Comparison of ENCODE assay signal across 8 mouse cellular contexts in genomic region chr2:151008517-151008932, GRCm38 (mm10). TPM values are rescaled to one million over a fixed set of nuclear protein-coding genes. Genes with fewer than 3 reads are reported as not detected.
DNase-seq lines count a peak whose midpoint lies in the region; ATAC-seq and TF ChIP-seq lines count a peak whose summit lies in the region.

No protein-coding gene starts in this region.

- H3ac ChIP-seq in C2C12 (ENCODE audit: control insufficient read depth, insufficient read length, low read depth): peak overlapping the region; percentile 92

- no peak for TF ChIP-seq CTCF in C2C12 (IDR thresholded peaks at IDR 0.05; ENCODE audit: control insufficient read depth, insufficient read depth, insufficient read length)

- no peaks in the 10 kb centered on the region for H3K27me3 ChIP-seq in C2C12 (ENCODE audit: control insufficient read depth, insufficient read depth, insufficient read length)
- no peaks in the 10 kb centered on the region for H3K27me3 ChIP-seq in embryonic facial prominence, embryonic 10.5 days (replicated peaks; ENCODE audit: low read depth, poor library complexity, severe bottlenecking)
- no peaks in the 10 kb centered on the region for H3K27me3 ChIP-seq in midbrain, embryonic 14.5 days (ENCODE audit: control insufficient read depth, insufficient read depth, low read length)

- peaks cover 22% of the 10 kb centered on the region for H3K79me3 ChIP-seq in C2C12 (ENCODE audit: low read depth)

- peaks cover 54% of the 10 kb centered on the region for H3K79me2 ChIP-seq in C2C12 (ENCODE audit: control insufficient read depth, insufficient read depth)

- peaks cover 20% of the 10 kb centered on the region for H3K4me1 ChIP-seq in embryonic facial prominence, embryonic 10.5 days
- H3K4me1 ChIP-seq in midbrain, embryonic 14.5 days (ENCODE audit: control insufficient read depth, insufficient read depth, low read length): peaks cover 4% of the 10 kb centered on the region; the same call in 1 of the 2 replicates

- H3K9me3 ChIP-seq in embryonic facial prominence, embryonic 10.5 days: no peaks in the 10 kb centered on the region
- H3K9me3 ChIP-seq in midbrain, embryonic 14.5 days (ENCODE audit: control insufficient read depth, low read length): no peaks in the 10 kb centered on the region

- H3K4me3 ChIP-seq in C2C12 (ENCODE audit: insufficient read depth, poor library complexity, severe bottlenecking): peak overlapping the region; percentile 67
- peak overlapping the region; percentile 83 for H3K4me3 ChIP-seq in embryonic facial prominence, embryonic 10.5 days
- H3K4me3 ChIP-seq in midbrain, embryonic 14.5 days (replicated peaks; ENCODE audit: low read depth, low read length): peak overlapping the region; percentile 66

- ATAC-seq in midbrain, embryonic 14.5 days (ENCODE audit: low FRiP score, low TSS enrichment): peak; percentile 61; the same call in 1 of the 2 replicates

- WGBS in embryonic facial prominence, embryonic 10.5 days: under 1% methylated on average over 21 of the region's 21 CpGs
- WGBS in midbrain, embryonic 14.5 days: under 1% methylated on average over 21 of the region's 21 CpGs

- peak overlapping the region; percentile 86 for H3K9ac ChIP-seq in midbrain, embryonic 14.5 days (replicated peaks; ENCODE audit: low read length)

- no peaks in the 10 kb centered on the region for H3K36me3 ChIP-seq in C2C12 (ENCODE audit: control insufficient read depth, insufficient read depth)
- no peaks in the 10 kb centered on the region for H3K36me3 ChIP-seq in embryonic facial prominence, embryonic 10.5 days (replicated peaks)
- H3K36me3 ChIP-seq in midbrain, embryonic 14.5 days (ENCODE audit: control insufficient read depth, insufficient read depth, low read length): no peaks in the 10 kb centered on the region

- DNase-seq in embryo, embryonic 10.5 days (ENCODE audit: low spot score): peak; percentile 57
- no peak for DNase-seq in embryo, embryonic 11 days
- no peak for DNase-seq in embryonic facial prominence, embryonic 10.5 days (ENCODE audit: low spot score)
- DNase-seq in induced T-regulatory cell, adult 2 months (ENCODE audit: low read depth): peak; percentile 20
- DNase-seq in midbrain, embryonic 14.5 days: no peak
- no peak for DNase-seq in thymus, postnatal 25 days
- no peak for DNase-seq in left cerebral cortex, adult 9 months (ENCODE audit: low spot score in 2 of 2)

- peak overlapping the region; percentile 64 for H3K4me2 ChIP-seq in midbrain, embryonic 14.5 days (ENCODE audit: low read length)

- H3K27ac ChIP-seq in embryonic facial prominence, embryonic 10.5 days (replicated peaks): peak overlapping the region; percentile 95
- peak overlapping the region; percentile 68 for H3K27ac ChIP-seq in midbrain, embryonic 14.5 days (replicated peaks; ENCODE audit: low read depth, low read length)

TF ChIP-seq in C2C12, 6 proteins besides CTCF, POLR2A, EP300 and RAD21:
- TF ChIP-seq MYOD1 (IDR thresholded peaks at IDR 0.05; ENCODE audit: control insufficient read depth, insufficient read length, low read depth) (no peak), MYOG (IDR thresholded peaks at IDR 0.05; ENCODE audit: control insufficient read depth, extremely low read depth, insufficient read length) (no peak), USF1 (IDR thresholded peaks at IDR 0.05; ENCODE audit: low read depth) (no peak), MAX (IDR thresholded peaks at IDR 0.05) (no peak), CEBPB (IDR thresholded peaks at IDR 0.05; ENCODE audit: low read depth) (no peak), FOSL1 (IDR thresholded peaks at IDR 0.05; ENCODE audit: insufficient read depth, low read length, poor library complexity, severe bottlenecking) (no peak)

RNA-seq across cellular contexts. Expression of gene Ninl, which starts 30.7 kb away (rescaled TPM):
- polyA plus RNA-seq in C2C12 (2012; fragmentation: generic; extraction: Trizol): 4.5 TPM
- 18.5 and 20.7 TPM in 2 replicates for polyA plus RNA-seq in embryonic facial prominence, embryonic 10.5 days (2016; fragmentation: Nextera tagmentation; extraction: Ambion mirVana)
- 2.9 and 5.0 TPM in 2 replicates for polyA plus RNA-seq in midbrain, embryonic 14.5 days (2014; fragmentation: Nextera tagmentation; extraction: Ambion mirVana)

RNA-seq across cellular contexts. Expression of gene Nanp, which starts 30.7 kb away (rescaled TPM):
- 7.2 TPM for polyA plus RNA-seq in C2C12 (2012; fragmentation: generic; extraction: Trizol)
- polyA plus RNA-seq in embryonic facial prominence, embryonic 10.5 days (2016; fragmentation: Nextera tagmentation; extraction: Ambion mirVana): 49.1 and 49.5 TPM in 2 replicates
- 33.5 and 38.0 TPM in 2 replicates for polyA plus RNA-seq in midbrain, embryonic 14.5 days (2014; fragmentation: Nextera tagmentation; extraction: Ambion mirVana)

Comparison
In these comparisons a context has a peak if more than half of its experiments do, and no peak if none do; other contexts are left out.
1. DNase-seq: peak in embryo, embryonic 10.5 days (single experiment) and induced T-regulatory cell, adult 2 months (single experiment); none in embryo, embryonic 11 days (single experiment), embryonic facial prominence, embryonic 10.5 days (single experiment), midbrain, embryonic 14.5 days (single experiment), thymus, postnatal 25 days (single experiment) and left cerebral cortex, adult 9 months (0 of 2).
2. Peak in every context shown above with its lines, with median percentiles within 50 percentile points of each other: H3K4me3 ChIP-seq.